32 mouse cellular contexts compared by ENCODE assay signal in the genomic region with DNA sequence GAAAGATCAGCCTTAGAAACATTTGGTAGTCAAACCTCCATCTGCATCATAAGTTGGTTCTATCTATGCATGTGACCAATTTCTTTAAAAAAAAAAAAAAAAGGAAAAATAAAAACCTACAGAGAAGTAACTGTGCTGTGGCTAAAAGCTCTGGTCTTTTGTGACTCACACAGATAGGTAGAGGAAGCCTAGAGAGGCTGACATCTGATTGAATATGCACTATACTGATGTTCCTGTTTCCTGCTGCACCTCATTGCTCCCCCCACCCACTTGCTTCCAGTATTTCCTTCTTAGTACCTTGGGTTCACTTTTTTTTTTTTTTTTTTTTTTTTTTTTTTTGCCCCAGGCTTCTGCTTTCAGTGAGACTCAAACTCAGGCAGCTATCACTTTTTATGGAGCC.
"Had no signal": no experiment of that assay in that cellular context is flagged by ENCODE, and none has a peak within 500 bp of the region (broad histone marks: within the 10 kb centered on the region; RNA-seq: fewer than 3 reads in every experiment).

No protein-coding gene starts in this region.

- ATAC-seq: liver, embryonic 12.5 days; liver, postnatal 0 days; lung, postnatal 0 days; midbrain, embryonic 13.5 days; midbrain, embryonic 15.5 days; midbrain, embryonic 16.5 days had no signal

- DNase-seq: left cerebral cortex, postnatal 4 days; liver; liver, embryonic 13.5 days; liver, postnatal 0 days; lung, adult 18-20 months; lung, adult 2 months; lung, embryonic 14.5 days; lung, postnatal 10 days; lung, postnatal 14 days; lung, postnatal 36 days; lung, postnatal 4 days; midbrain, embryonic 14.5 days had no signal

- H3K27ac ChIP-seq: limb, embryonic 10.5 days; limb, embryonic 12.5 days; limb, embryonic 13.5 days; limb, embryonic 15.5 days; liver, embryonic 12.5 days; liver, embryonic 13.5 days; liver, embryonic 14.5 days; liver, embryonic 15.5 days; lung, embryonic 15.5 days; macrophage; midbrain, embryonic 10.5 days; midbrain, embryonic 12.5 days; midbrain, embryonic 13.5 days; midbrain, embryonic 15.5 days; neural tube, embryonic 12.5 days had no signal

- H3K9me3 ChIP-seq: limb, embryonic 10.5 days; limb, embryonic 12.5 days; limb, embryonic 13.5 days; limb, embryonic 15.5 days; liver, embryonic 12.5 days; liver, embryonic 13.5 days; liver, embryonic 15.5 days; lung, embryonic 15.5 days; megakaryocyte, embryonic 14.5 days; midbrain, embryonic 10.5 days; midbrain, embryonic 12.5 days; midbrain, embryonic 13.5 days; midbrain, embryonic 15.5 days; neural tube, embryonic 12.5 days had no signal

- H3K4me3 ChIP-seq: limb, embryonic 10.5 days; limb, embryonic 12.5 days; limb, embryonic 13.5 days; limb, embryonic 15.5 days; liver, embryonic 12.5 days; liver, embryonic 13.5 days; liver, embryonic 15.5 days; lung, embryonic 15.5 days; megakaryocyte, embryonic 14.5 days; midbrain, embryonic 10.5 days; midbrain, embryonic 12.5 days; midbrain, embryonic 13.5 days; midbrain, embryonic 15.5 days; myocyte; neural tube, embryonic 12.5 days had no signal

- H3K4me2 ChIP-seq: limb, embryonic 12.5 days; limb, embryonic 13.5 days; limb, embryonic 15.5 days; liver, embryonic 11.5 days; liver, embryonic 12.5 days; liver, embryonic 13.5 days; liver, embryonic 15.5 days; lung, embryonic 14.5 days; lung, embryonic 15.5 days; midbrain, embryonic 11.5 days; midbrain, embryonic 12.5 days; midbrain, embryonic 13.5 days; midbrain, embryonic 15.5 days; neural tube, embryonic 12.5 days had no signal

- H3K9ac ChIP-seq: limb, embryonic 12.5 days; limb, embryonic 13.5 days; limb, embryonic 15.5 days; liver, embryonic 12.5 days; liver, embryonic 13.5 days; liver, embryonic 14.5 days; liver, embryonic 15.5 days; liver, postnatal 0 days; lung, embryonic 14.5 days; lung, embryonic 15.5 days; midbrain, embryonic 12.5 days; midbrain, embryonic 13.5 days; midbrain, embryonic 15.5 days; neural tube, embryonic 12.5 days had no signal

- H3K4me1 ChIP-seq: limb, embryonic 10.5 days; limb, embryonic 12.5 days; limb, embryonic 13.5 days; limb, embryonic 15.5 days; liver, embryonic 12.5 days; liver, embryonic 13.5 days; liver, embryonic 15.5 days; lung, embryonic 15.5 days; megakaryocyte, embryonic 14.5 days; midbrain, embryonic 10.5 days; midbrain, embryonic 12.5 days; midbrain, embryonic 13.5 days; midbrain, embryonic 15.5 days; neural tube, embryonic 12.5 days had no signal

- H3K27me3 ChIP-seq: limb, embryonic 12.5 days; limb, embryonic 13.5 days; limb, embryonic 15.5 days; liver, embryonic 12.5 days; liver, embryonic 13.5 days; liver, embryonic 15.5 days; lung, embryonic 15.5 days; megakaryocyte, embryonic 14.5 days; midbrain, embryonic 12.5 days; midbrain, embryonic 13.5 days; midbrain, embryonic 15.5 days; neural tube, embryonic 12.5 days had no signal

- H3K36me3 ChIP-seq: limb, embryonic 10.5 days; limb, embryonic 12.5 days; limb, embryonic 13.5 days; limb, embryonic 15.5 days; liver, embryonic 12.5 days; liver, embryonic 13.5 days; liver, embryonic 15.5 days; lung, embryonic 15.5 days; midbrain, embryonic 10.5 days; midbrain, embryonic 12.5 days; midbrain, embryonic 13.5 days; midbrain, embryonic 15.5 days; neural tube, embryonic 12.5 days had no signal
